Mouse (Mus musculus): Measurements from ENCODE around the gene Tbx3.

GRCm38 (mm10) chr5:119688306-119688705, 17.8 kb downstream of the Tbx3 start:
- no peak for TF ChIP-seq CTCF (IDR thresholded peaks at IDR 0.05; ENCODE audit: low read depth, low read length)
- no peak for TF ChIP-seq POLR2A (IDR thresholded peaks at IDR 0.05; ENCODE audit: extremely low read depth, insufficient read depth, low read length)

Measured in liver, adult 2 months (tissue).